In the genomic region with DNA sequence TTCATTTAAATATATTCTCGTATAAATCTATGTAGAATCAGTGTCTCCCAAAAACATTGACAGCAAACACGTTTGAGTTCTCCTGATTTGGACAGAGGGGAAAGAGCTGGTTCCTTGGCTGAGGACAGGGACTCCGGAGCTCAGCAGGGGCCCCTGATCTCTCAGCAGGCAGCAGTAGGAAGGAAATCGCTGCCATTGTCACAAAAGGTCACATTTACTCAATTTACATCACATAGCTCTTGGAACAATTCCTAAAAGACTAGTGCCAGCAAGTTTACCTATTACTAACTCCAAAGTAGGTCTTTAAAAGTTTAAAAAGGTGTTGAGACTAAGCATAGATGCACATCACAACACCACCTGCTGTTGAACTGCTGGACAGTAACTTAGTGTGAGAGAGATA, we compare ENCODE assay signal across 18 mouse cellular contexts. TPM values are rescaled to one million over a fixed set of nuclear protein-coding genes. Genes with fewer than 3 reads are reported as not detected.
"Had no signal": no experiment of that assay in that cellular context is flagged by ENCODE, and none has a peak within 500 bp of the region (broad histone marks: within the 10 kb centered on the region; RNA-seq: fewer than 3 reads in every experiment).

No protein-coding gene starts in this region.

- DNase-seq: lung, adult 18-20 months; lung, embryonic 14.5 days; lung, postnatal 14 days; lung, postnatal 36 days; right cerebral cortex, postnatal 25 days; right cerebral cortex, postnatal 4 days; spleen, adult 18-20 months; thymus, adult 18-20 months; thymus, postnatal 14 days; thymus, postnatal 36 days had no signal

- H3K4me3 ChIP-seq: megakaryocyte, embryonic 14.5 days; midbrain, embryonic 13.5 days; midbrain, embryonic 15.5 days; neural tube, embryonic 12.5 days had no signal

- H3K4me1 ChIP-seq: megakaryocyte, embryonic 14.5 days; midbrain, embryonic 13.5 days; midbrain, embryonic 15.5 days; neural tube, embryonic 12.5 days had no signal

- ATAC-seq: midbrain, embryonic 13.5 days; midbrain, embryonic 15.5 days had no signal

- H3K36me3 ChIP-seq: midbrain, embryonic 13.5 days; midbrain, embryonic 15.5 days; neural tube, embryonic 12.5 days had no signal

- H3K27ac ChIP-seq: macrophage; midbrain, embryonic 13.5 days; midbrain, embryonic 15.5 days; neural tube, embryonic 12.5 days had no signal

- H3K9me3 ChIP-seq: midbrain, embryonic 13.5 days; midbrain, embryonic 15.5 days; neural tube, embryonic 12.5 days had no signal

- H3K4me2 ChIP-seq: lung, embryonic 14.5 days; midbrain, embryonic 11.5 days; midbrain, embryonic 13.5 days; midbrain, embryonic 15.5 days; neural tube, embryonic 12.5 days had no signal

- H3K27me3 ChIP-seq: megakaryocyte, embryonic 14.5 days; midbrain, embryonic 13.5 days; midbrain, embryonic 15.5 days; neural tube, embryonic 12.5 days had no signal

- H3K9ac ChIP-seq: lung, embryonic 14.5 days; midbrain, embryonic 13.5 days; midbrain, embryonic 15.5 days; neural tube, embryonic 12.5 days had no signal

RNA-seq across cellular contexts. Expression of a gene that starts 59.7 kb away (rescaled TPM):
- polyA plus RNA-seq: macrophage; midbrain, postnatal 0 days; neural tube, embryonic 14.5 days had no signal
